In the genomic region with DNA sequence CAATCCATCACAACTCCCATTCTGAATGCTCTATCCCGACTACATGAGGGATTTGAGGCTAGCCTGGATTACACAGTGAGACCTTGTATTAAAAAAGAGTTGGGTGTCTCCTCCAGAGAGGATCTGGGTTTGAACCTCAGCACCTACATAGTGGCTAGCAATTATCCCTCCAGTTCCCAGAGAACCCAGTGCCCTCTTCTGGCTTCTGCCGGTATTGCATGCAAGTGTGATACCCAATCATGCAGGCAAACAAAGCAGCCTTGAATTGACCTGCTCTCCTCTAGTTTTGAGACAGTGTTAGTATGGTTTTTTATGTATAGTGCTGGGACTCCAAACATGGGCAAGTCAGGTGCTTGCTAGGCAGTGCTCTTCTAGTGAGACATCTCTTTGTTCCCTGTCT, we compare ENCODE assay signal across 8 mouse cellular contexts. TPM values are rescaled to one million over a fixed set of nuclear protein-coding genes. Genes with fewer than 3 reads are reported as not detected.
DNase-seq lines count a peak whose midpoint lies in the region; ATAC-seq and TF ChIP-seq lines count a peak whose summit lies in the region.
"Had no signal": no experiment of that assay in that cellular context is flagged by ENCODE, and none has a peak within 500 bp of the region (broad histone marks: within the 10 kb centered on the region; RNA-seq: fewer than 3 reads in every experiment).

No protein-coding gene starts in this region.

- no peak for TF ChIP-seq EP300 in lung, postnatal 0 days (IDR thresholded peaks at IDR 0.05)

- H3K4me1 ChIP-seq in heart, embryonic 14.5 days (ENCODE audit: control insufficient read depth in 2 of 2, insufficient read depth in 2 of 2, low read length in 2 of 2), result peaks cover 14 to 27% of the 10 kb centered on the region in 2 experiments
- H3K4me1 ChIP-seq in lung, postnatal 0 days (ENCODE audit: insufficient read depth, low read depth, low read length), result peaks cover 9% of the 10 kb centered on the region; the same call in 1 of the 2 replicates

- no peak overlapping the region for H3K4me3 ChIP-seq in heart, embryonic 14.5 days (ENCODE audit: control insufficient read depth in 1 of 2, insufficient read depth in 1 of 2, low read depth in 1 of 2, low read length in 2 of 2)
- H3K4me3 ChIP-seq in layer of hippocampus, adult 2 months, result no peak overlapping the region
- H3K4me3 ChIP-seq in lung, postnatal 0 days (ENCODE audit: low read depth, low read length), result no peak overlapping the region

- DNase-seq in CD8-positive naive resting alpha-beta T cell, adult 2 months (ENCODE audit: low read depth in 2 of 2, low spot score in 2 of 2), result peak; percentile 63 to 79
- DNase-seq in MN1 (ENCODE audit: low spot score), result peak; percentile 60
- peak; percentile 58 to 82 for DNase-seq in cerebellum, postnatal 4 days (ENCODE audit: low spot score in 2 of 2)
- DNase-seq in layer of hippocampus, adult 2 months (ENCODE audit: low spot score in 2 of 2), result peak in 1 of 2 experiments; percentile 67
- peak; percentile 59 for DNase-seq in lung, postnatal 0 days (ENCODE audit: low spot score)
- peak; percentile 80 for DNase-seq in spleen, adult 12 weeks (ENCODE audit: low spot score)

- peak; percentile 80 for TF ChIP-seq CTCF in layer of hippocampus, adult 2 months (conservative IDR thresholded peaks at IDR 0.05)
- peak; percentile 87 for TF ChIP-seq CTCF in lung, postnatal 0 days (IDR thresholded peaks at IDR 0.05)

- 9% methylated on average over 2 of the region's 2 CpGs for WGBS in heart, embryonic 14.5 days
- 15% methylated on average over 2 of the region's 2 CpGs for WGBS in lung, postnatal 0 days

- peaks cover 3% of the 10 kb centered on the region; the same call in 1 of the 2 replicates for H3K27me3 ChIP-seq in heart, embryonic 14.5 days (ENCODE audit: control insufficient read depth, insufficient read depth, low read length)
- H3K27me3 ChIP-seq in lung, postnatal 0 days (replicated peaks; ENCODE audit: insufficient read depth, low read length), result no peaks in the 10 kb centered on the region

- H3K9me3 ChIP-seq in heart, embryonic 14.5 days (ENCODE audit: control insufficient read depth, low read length), result no peaks in the 10 kb centered on the region
- H3K9me3 ChIP-seq in lung, postnatal 0 days (ENCODE audit: low read length), result no peaks in the 10 kb centered on the region

- peak overlapping the region; percentile 92; the same call in 1 of the 2 replicates for H3K4me2 ChIP-seq in heart, embryonic 14.5 days (ENCODE audit: low read length)
- no peak overlapping the region for H3K4me2 ChIP-seq in lung, postnatal 0 days (replicated peaks; ENCODE audit: low read depth, low read length)

- H3K9ac ChIP-seq in heart, embryonic 14.5 days (ENCODE audit: low read length), result no peak overlapping the region
- H3K9ac ChIP-seq in lung, postnatal 0 days (replicated peaks; ENCODE audit: low read depth), result no peak overlapping the region

- no peak for ATAC-seq in heart, embryonic 14.5 days (ENCODE audit: insufficient number of reproducible peaks, insufficient read depth, low FRiP score, low read depth)
- no peak for ATAC-seq in lung, postnatal 0 days

- peaks cover 18% of the 10 kb centered on the region for H3K36me3 ChIP-seq in heart, embryonic 14.5 days (ENCODE audit: control insufficient read depth, insufficient read depth, low read length)
- no peaks in the 10 kb centered on the region for H3K36me3 ChIP-seq in lung, postnatal 0 days (ENCODE audit: insufficient read depth, low read length)

- no peak overlapping the region for H3K27ac ChIP-seq in heart, embryonic 14.5 days (replicated peaks in 1 of 2; ENCODE audit: control insufficient read depth in 1 of 2, insufficient read depth in 1 of 2, low read depth in 2 of 2, low read length in 2 of 2)
- H3K27ac ChIP-seq in layer of hippocampus, adult 2 months, result no peak overlapping the region
- H3K27ac ChIP-seq in lung, postnatal 0 days (ENCODE audit: low read length), result no peak overlapping the region

RNA-seq across cellular contexts. Expression of gene Tcf19, which starts 2.7 kb away (rescaled TPM):
- polyA plus RNA-seq in heart, embryonic 14.5 days (2014; fragmentation: Nextera tagmentation; extraction: Ambion mirVana), result 52.8 and 55.9 TPM in 2 replicates
- total RNA-seq in layer of hippocampus, adult 2 months (2021), result 1 to 10 TPM; 4.7 to 7.2 TPM
- polyA plus RNA-seq in lung, postnatal 0 days (2015; fragmentation: Nextera tagmentation; extraction: Ambion mirVana), result 14.2 and 17.4 TPM in 2 replicates

RNA-seq across cellular contexts. Expression of gene Cchcr1, which starts 3.0 kb away (rescaled TPM):
- polyA plus RNA-seq in heart, embryonic 14.5 days (2014; fragmentation: Nextera tagmentation; extraction: Ambion mirVana), result 10.2 and 10.4 TPM in 2 replicates
- total RNA-seq in layer of hippocampus, adult 2 months (2021), result 10 to 100 TPM; 11.0 to 12.6 TPM
- 5.1 and 5.9 TPM in 2 replicates for polyA plus RNA-seq in lung, postnatal 0 days (2015; fragmentation: Nextera tagmentation; extraction: Ambion mirVana)

RNA-seq across cellular contexts. Expression of gene Pou5f1, which starts 8.1 kb away (rescaled TPM):
- not detected in 2 replicates for polyA plus RNA-seq in heart, embryonic 14.5 days (2014; fragmentation: Nextera tagmentation; extraction: Ambion mirVana)
- total RNA-seq in layer of hippocampus, adult 2 months (2021), result under 1 TPM in 1 of 2 experiments, not detected in 1; 0.52 TPM
- 0.13 TPM in 1 of 2 replicates, not detected in the other for polyA plus RNA-seq in lung, postnatal 0 days (2015; fragmentation: Nextera tagmentation; extraction: Ambion mirVana)
- total RNA-seq: left cerebral cortex, postnatal 36 days had no signal

RNA-seq across cellular contexts. Expression of gene Psors1c2, which starts 19.1 kb away (rescaled TPM):
- polyA plus RNA-seq in heart, embryonic 14.5 days (2014; fragmentation: Nextera tagmentation; extraction: Ambion mirVana), result 0.66 TPM in 1 of 2 replicates, not detected in the other
- total RNA-seq in layer of hippocampus, adult 2 months (2021), result 1 to 10 TPM in 1 of 2 experiments, under 1 TPM in 1; 0.59 to 1.1 TPM
- polyA plus RNA-seq in lung, postnatal 0 days (2015; fragmentation: Nextera tagmentation; extraction: Ambion mirVana), result not detected in 2 replicates

RNA-seq across cellular contexts. Expression of gene Cdsn, which starts 38.0 kb away (rescaled TPM):
- polyA plus RNA-seq in heart, embryonic 14.5 days (2014; fragmentation: Nextera tagmentation; extraction: Ambion mirVana), result 0.50 and 0.57 TPM in 2 replicates
- total RNA-seq in layer of hippocampus, adult 2 months (2021), result under 1 TPM in 1 of 2 experiments, not detected in 1; 0.25 TPM
- 0.04 TPM in 1 of 2 replicates, not detected in the other for polyA plus RNA-seq in lung, postnatal 0 days (2015; fragmentation: Nextera tagmentation; extraction: Ambion mirVana)
